Mouse (Mus musculus): ENCODE measurements around the gene Slc6a15. TPM values are rescaled to one million over a fixed set of nuclear protein-coding genes. Genes with fewer than 3 reads are reported as not detected.
A peak's percentile ranks its signal among the peaks of the same experiment; 100 is the strongest.

Gene Slc6a15
- total and polyA plus RNA-seq, 3 experiments = not detected

- DNase-seq (ENCODE audit: low read depth, low spot score) = no peak
- H3K4me1 ChIP-seq (ENCODE audit: control insufficient read depth in 1 of 2, insufficient read depth in 2 of 2, low read length in 2 of 2) = no peaks in the 10 kb centered on the region
- TF ChIP-seq ZC3H11A (IDR thresholded peaks at IDR 0.05; ENCODE audit: low read depth, low read length) = no peak
- TF ChIP-seq SIN3A (IDR thresholded peaks at IDR 0.05; ENCODE audit: low read length) = no peak
- TF ChIP-seq POLR2A (IDR thresholded peaks at IDR 0.05; ENCODE audit: control insufficient read depth in 1 of 2, insufficient read depth in 1 of 2, low read depth in 1 of 2, low read length in 2 of 2, poor library complexity in 1 of 2) = no peak
- no peak for TF ChIP-seq MAZ (IDR thresholded peaks at IDR 0.05; ENCODE audit: low read depth, low read length)
- TF ChIP-seq USF1 (IDR thresholded peaks at IDR 0.05; ENCODE audit: low read depth, low read length) = no peak
- no peak for TF ChIP-seq RCOR1 (IDR thresholded peaks at IDR 0.05; ENCODE audit: low read depth, low read length)
- no peak for TF ChIP-seq RAD21 (IDR thresholded peaks at IDR 0.05; ENCODE audit: low read depth, low read length)
- TF ChIP-seq CTCF (IDR thresholded peaks at IDR 0.05 in 2 of 3, conservative IDR thresholded peaks at IDR 0.05 in 1 of 3; ENCODE audit: control insufficient read depth in 1 of 3, insufficient read depth in 1 of 3, low read depth in 2 of 3, low read length in 3 of 3, poor library complexity in 1 of 3, severe bottlenecking in 1 of 3) = no peak
- no peak overlapping the region for H3K27ac ChIP-seq (ENCODE audit: control insufficient read depth, low read depth, low read length)
- H3K9ac ChIP-seq (ENCODE audit: control insufficient read depth, low read depth, low read length, poor library complexity, severe bottlenecking) = no peak overlapping the region
- H3K9me3 ChIP-seq (replicated peaks; ENCODE audit: insufficient read depth, low read length) = no peaks in the 10 kb centered on the region
- H3K79me2 ChIP-seq (ENCODE audit: control insufficient read depth, insufficient read depth, low read length, poor library complexity) = no peaks in the 10 kb centered on the region
- no peaks in the 10 kb centered on the region for H3K36me3 ChIP-seq (ENCODE audit: control insufficient read depth in 1 of 2, insufficient read depth in 2 of 2, low read length in 2 of 2)
- H3K4me3 ChIP-seq (ENCODE audit: control insufficient read depth in 1 of 2, insufficient read depth in 1 of 2, low read depth in 2 of 2, low read length in 2 of 2) = no peak overlapping the region
- H3K27me3 ChIP-seq (ENCODE audit: control insufficient read depth in 1 of 2, insufficient read depth in 2 of 2, low read length in 2 of 2) = no peaks in the 10 kb centered on the region
Observed at GRCm38 (mm10) chr10:103369081-103369420, 1.5 kb downstream of the Slc6a15 start.

GRCm38 (mm10) chr10:103402171-103402570 lies 34.6 kb downstream of the Slc6a15 start:
- H3K4me1 ChIP-seq (ENCODE audit: control insufficient read depth in 1 of 2, insufficient read depth in 2 of 2, low read length in 2 of 2) = no peaks in the 10 kb centered on the region
- TF ChIP-seq UBTF (IDR thresholded peaks at IDR 0.05; ENCODE audit: borderline replicate concordance, insufficient read depth, low read depth, low read length) (no peak), TAL1 (IDR thresholded peaks at IDR 0.05; ENCODE audit: low read length) (no peak), ZMIZ1 (IDR thresholded peaks at IDR 0.05; ENCODE audit: low read depth, low read length) (no peak), ZNF384 (IDR thresholded peaks at IDR 0.05; ENCODE audit: low read depth, low read length) (no peak), MYB (IDR thresholded peaks at IDR 0.05; ENCODE audit: low read depth, low read length) (no peak), MEF2A (IDR thresholded peaks at IDR 0.05; ENCODE audit: extremely low read depth, insufficient replicate concordance, low read depth, low read length, poor library complexity, severe bottlenecking) (no peak), ELF1 (IDR thresholded peaks at IDR 0.05; ENCODE audit: low read depth, low read length) (no peak), MAZ (IDR thresholded peaks at IDR 0.05; ENCODE audit: low read depth, low read length) (no peak), ZKSCAN1 (IDR thresholded peaks at IDR 0.05; ENCODE audit: low read depth, low read length) (no peak), ETS1 (IDR thresholded peaks at IDR 0.05; ENCODE audit: low read depth, low read length) (no peak), EP300 (IDR thresholded peaks at IDR 0.05; ENCODE audit: low read depth in 1 of 2, low read length in 2 of 2) (no peak), MAX (IDR thresholded peaks at IDR 0.05; ENCODE audit: low read length) (no peak), RAD21 (IDR thresholded peaks at IDR 0.05; ENCODE audit: low read depth, low read length) (peak; percentile 13), BHLHE40 (IDR thresholded peaks at IDR 0.05; ENCODE audit: borderline replicate concordance, low read depth, low read length) (no peak), TCF12 (IDR thresholded peaks at IDR 0.05; ENCODE audit: low read depth, low read length) (no peak), SIN3A (IDR thresholded peaks at IDR 0.05; ENCODE audit: low read length) (no peak), CTCF (IDR thresholded peaks at IDR 0.05 in 2 of 3, conservative IDR thresholded peaks at IDR 0.05 in 1 of 3; ENCODE audit: control insufficient read depth in 1 of 3, insufficient read depth in 1 of 3, low read depth in 2 of 3, low read length in 3 of 3, poor library complexity in 1 of 3, severe bottlenecking in 1 of 3) (peak in 2 of 3 experiments; percentile 28 to 43; a peak in 4 of 6 replicates), GATA1 (IDR thresholded peaks at IDR 0.05; ENCODE audit: low read depth, low read length) (no peak), CHD2 (IDR thresholded peaks at IDR 0.05; ENCODE audit: low read length) (no peak), MAFK (IDR thresholded peaks at IDR 0.05; ENCODE audit: borderline replicate concordance, low read depth, low read length) (no peak), NELFE (IDR thresholded peaks at IDR 0.05; ENCODE audit: low read depth, low read length) (no peak), NRF1 (IDR thresholded peaks at IDR 0.05; ENCODE audit: insufficient read depth, low read depth, low read length, poor library complexity, severe bottlenecking) (no peak), SMC3 (IDR thresholded peaks at IDR 0.05; ENCODE audit: low read depth, low read length) (peak; percentile 20; the same call in 1 of the 2 replicates), MXI1 (IDR thresholded peaks at IDR 0.05; ENCODE audit: low read depth, low read length) (no peak), GABPA (IDR thresholded peaks at IDR 0.05; ENCODE audit: low read depth, low read length) (no peak)
- H3K9me3 ChIP-seq (replicated peaks; ENCODE audit: insufficient read depth, low read length) = no peaks in the 10 kb centered on the region
- H3K27ac ChIP-seq (ENCODE audit: control insufficient read depth, low read depth, low read length) = no peak overlapping the region
- H3K27me3 ChIP-seq (ENCODE audit: control insufficient read depth in 1 of 2, insufficient read depth in 2 of 2, low read length in 2 of 2) = no peaks in the 10 kb centered on the region
- no peaks in the 10 kb centered on the region for H3K36me3 ChIP-seq (ENCODE audit: control insufficient read depth in 1 of 2, insufficient read depth in 2 of 2, low read length in 2 of 2)
- H3K79me2 ChIP-seq (ENCODE audit: control insufficient read depth, insufficient read depth, low read length, poor library complexity) = no peaks in the 10 kb centered on the region
- peak; percentile 16 for DNase-seq (ENCODE audit: low read depth, low spot score)
- H3K4me3 ChIP-seq (ENCODE audit: control insufficient read depth in 1 of 2, insufficient read depth in 1 of 2, low read depth in 2 of 2, low read length in 2 of 2) = no peak overlapping the region
- no peak overlapping the region for H3K9ac ChIP-seq (ENCODE audit: control insufficient read depth, low read depth, low read length, poor library complexity, severe bottlenecking)
